Mouse (Mus musculus): Measurements from ENCODE around the gene Slc5a1. TPM values are rescaled to one million over a fixed set of nuclear protein-coding genes. Genes with fewer than 3 reads are reported as not detected.
A peak's percentile ranks its signal among the peaks of the same experiment; 100 is the strongest.

The Slc5a1 gene
- polyA plus RNA-seq, 1 experiment = 0.04 TPM

DNA sequence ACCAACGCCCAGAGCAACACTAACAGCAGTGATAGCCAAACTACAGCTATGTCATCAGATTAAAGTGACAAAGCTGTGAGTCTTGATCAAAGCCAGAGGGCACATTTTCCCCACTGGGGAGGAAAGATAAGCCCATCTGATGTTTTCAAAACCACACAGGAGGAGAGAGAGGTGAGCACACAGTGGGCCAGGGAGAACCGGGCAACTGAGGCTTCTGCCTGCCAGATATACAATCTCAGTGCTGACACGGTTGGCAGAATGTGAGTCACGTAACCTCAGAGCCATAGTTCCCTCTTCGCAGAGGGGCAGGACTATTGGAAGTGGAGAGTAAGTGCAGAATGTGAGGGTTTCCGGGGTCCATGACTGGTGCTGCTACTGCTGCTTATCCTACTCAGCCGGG lies 89.5 kb downstream of the Slc5a1 start:
- no peaks in the 10 kb centered on the region for H3K36me3 ChIP-seq (ENCODE audit: control insufficient read depth, insufficient read depth, low read length)
- no peaks in the 10 kb centered on the region for H3K27me3 ChIP-seq (ENCODE audit: control insufficient read depth, insufficient read depth, low read length)
- no peaks in the 10 kb centered on the region for H3K4me1 ChIP-seq (ENCODE audit: control insufficient read depth, insufficient read depth, low read length)
- no peak overlapping the region for H3K27ac ChIP-seq (ENCODE audit: control insufficient read depth, insufficient read depth, low read depth, low read length)
- H3K4me3 ChIP-seq (ENCODE audit: control insufficient read depth, low read depth, low read length) = no peak overlapping the region
- no peak for TF ChIP-seq POLR2A (IDR thresholded peaks at IDR 0.05; ENCODE audit: control insufficient read depth, low read depth, low read length)
- TF ChIP-seq CTCF (IDR thresholded peaks at IDR 0.05; ENCODE audit: control insufficient read depth, insufficient read depth, insufficient replicate concordance, low read depth, low read length) = no peak

DNA sequence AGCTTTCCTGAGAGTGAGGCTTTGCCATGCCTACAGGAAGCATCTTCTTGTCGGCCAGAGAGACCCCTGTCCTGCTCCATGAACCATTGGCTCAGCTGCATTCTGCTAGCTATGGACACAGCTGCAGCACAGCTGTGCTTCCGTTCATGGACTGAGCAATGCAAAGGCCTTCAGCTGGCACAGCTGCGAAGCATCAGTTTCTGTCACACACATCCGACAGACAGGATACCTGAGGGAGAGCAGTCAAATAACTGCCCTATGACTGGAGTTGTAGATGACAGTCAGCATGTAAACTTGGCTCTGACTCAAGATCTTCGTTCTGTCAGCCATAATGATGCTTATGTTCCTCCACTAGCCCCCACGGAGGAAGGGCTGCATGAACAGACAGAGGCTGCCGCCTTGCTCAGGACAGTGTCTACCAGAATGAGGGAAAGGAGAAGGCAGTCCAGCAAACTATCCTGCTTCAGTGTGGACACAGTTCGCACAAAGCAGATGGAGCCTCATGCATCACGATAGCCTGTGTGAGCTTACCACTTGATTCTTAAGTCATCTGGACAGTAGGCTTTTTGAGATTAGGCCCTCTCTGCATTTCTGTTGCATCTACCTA lies 91.3 kb downstream of the Slc5a1 start:
- Histone ChIP-seq H3K4me3 (ENCODE audit: control insufficient read depth, low read depth, low read length) (no peak overlapping the region), H3K27me3 (ENCODE audit: control insufficient read depth, insufficient read depth, low read length) (no peaks in the 10 kb centered on the region), H3K36me3 (ENCODE audit: control insufficient read depth, insufficient read depth, low read length) (no peaks in the 10 kb centered on the region), H3K27ac (ENCODE audit: control insufficient read depth, insufficient read depth, low read depth, low read length) (no peak overlapping the region), H3K4me1 (ENCODE audit: control insufficient read depth, insufficient read depth, low read length) (no peaks in the 10 kb centered on the region)
- TF ChIP-seq CTCF (IDR thresholded peaks at IDR 0.05; ENCODE audit: control insufficient read depth, insufficient read depth, insufficient replicate concordance, low read depth, low read length) (no peak), POLR2A (IDR thresholded peaks at IDR 0.05; ENCODE audit: control insufficient read depth, low read depth, low read length) (no peak)

DNA sequence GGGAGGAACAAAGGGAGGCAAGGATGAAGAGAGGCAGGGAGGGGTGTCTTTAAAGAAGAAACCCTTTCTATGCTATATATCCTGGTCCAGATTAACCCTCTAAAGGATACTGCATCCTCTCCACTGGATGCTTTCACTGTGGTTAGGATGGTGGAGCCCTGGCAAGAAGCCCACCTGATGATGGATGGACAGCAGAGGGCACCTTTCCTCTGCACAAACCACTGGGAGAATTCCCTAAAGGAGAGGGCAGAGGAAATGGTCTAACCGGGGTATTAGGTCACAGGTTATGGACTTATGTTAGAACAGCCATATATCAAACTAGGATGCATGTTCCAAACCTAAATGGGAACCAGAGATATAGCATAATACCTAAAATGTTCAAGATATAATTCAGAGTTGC lies 96.1 kb downstream of the Slc5a1 start:
- TF ChIP-seq POLR2A (IDR thresholded peaks at IDR 0.05; ENCODE audit: control insufficient read depth, low read depth, low read length) = no peak
- no peak for TF ChIP-seq CTCF (IDR thresholded peaks at IDR 0.05; ENCODE audit: control insufficient read depth, insufficient read depth, insufficient replicate concordance, low read depth, low read length)
- Histone ChIP-seq H3K4me1 (ENCODE audit: control insufficient read depth, insufficient read depth, low read length) (no peaks in the 10 kb centered on the region), H3K4me3 (ENCODE audit: control insufficient read depth, low read depth, low read length) (no peak overlapping the region), H3K36me3 (ENCODE audit: control insufficient read depth, insufficient read depth, low read length) (no peaks in the 10 kb centered on the region), H3K27me3 (ENCODE audit: control insufficient read depth, insufficient read depth, low read length) (no peaks in the 10 kb centered on the region), H3K27ac (ENCODE audit: control insufficient read depth, insufficient read depth, low read depth, low read length) (no peak overlapping the region)

DNA sequence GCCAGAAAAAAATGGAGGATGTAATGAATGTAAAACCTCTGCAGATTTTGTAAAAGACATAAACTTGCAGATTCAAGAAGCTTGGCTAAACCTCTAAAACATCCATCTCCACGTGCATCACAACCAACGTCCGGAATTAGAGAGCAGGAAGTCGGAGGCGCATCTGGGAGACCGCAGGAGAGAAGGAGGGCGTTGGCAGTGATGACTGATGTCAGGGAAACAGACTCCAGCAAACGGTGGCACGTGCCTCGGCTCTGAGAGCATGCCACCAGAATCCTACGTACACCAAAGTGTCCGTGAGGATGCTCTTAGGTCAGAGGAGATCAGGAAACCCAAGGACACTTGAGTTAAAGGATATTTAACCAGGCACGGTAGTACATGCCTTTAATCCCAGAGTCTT lies 97.7 kb downstream of the Slc5a1 start:
- H3K27ac ChIP-seq (ENCODE audit: control insufficient read depth, insufficient read depth, low read depth, low read length) = no peak overlapping the region
- H3K27me3 ChIP-seq (ENCODE audit: control insufficient read depth, insufficient read depth, low read length) = no peaks in the 10 kb centered on the region
- H3K4me3 ChIP-seq (ENCODE audit: control insufficient read depth, low read depth, low read length) = no peak overlapping the region
- no peaks in the 10 kb centered on the region for H3K36me3 ChIP-seq (ENCODE audit: control insufficient read depth, insufficient read depth, low read length)
- no peaks in the 10 kb centered on the region for H3K4me1 ChIP-seq (ENCODE audit: control insufficient read depth, insufficient read depth, low read length)
- TF ChIP-seq POLR2A (IDR thresholded peaks at IDR 0.05; ENCODE audit: control insufficient read depth, low read depth, low read length) (no peak), CTCF (IDR thresholded peaks at IDR 0.05; ENCODE audit: control insufficient read depth, insufficient read depth, insufficient replicate concordance, low read depth, low read length) (no peak)

DNA sequence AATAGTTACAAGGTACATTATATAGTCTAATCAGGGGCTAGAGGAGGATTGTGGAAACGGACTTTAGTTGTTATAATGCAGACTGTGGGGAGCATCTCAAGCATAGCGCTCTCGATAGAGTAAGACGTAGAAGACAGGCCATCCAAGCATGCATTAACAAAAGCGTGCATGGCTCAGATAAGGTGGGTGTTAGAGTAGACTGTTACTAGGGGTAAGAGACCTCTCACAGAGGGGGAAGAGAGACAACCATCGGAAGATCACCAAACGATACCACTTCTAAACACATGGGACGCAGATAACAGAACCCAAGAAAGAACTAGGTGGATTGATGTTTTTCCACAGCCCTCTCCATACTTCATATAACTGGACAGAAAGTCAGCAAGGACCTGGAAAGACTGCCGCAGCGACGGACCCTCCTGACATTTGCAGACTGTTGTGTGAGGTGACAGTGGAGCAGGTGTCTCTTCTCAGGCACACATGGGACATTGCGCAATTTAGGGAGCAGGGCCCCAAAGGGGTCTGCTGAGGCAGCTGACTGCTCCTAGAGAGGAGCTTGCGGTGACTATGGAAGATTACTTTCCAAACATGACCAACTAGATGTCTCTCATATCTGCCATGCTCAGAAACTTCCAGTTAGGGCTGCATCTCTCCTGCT lies 98.6 kb downstream of the Slc5a1 start:
- Histone ChIP-seq H3K27ac (ENCODE audit: control insufficient read depth, insufficient read depth, low read depth, low read length) (no peak overlapping the region), H3K4me3 (ENCODE audit: control insufficient read depth, low read depth, low read length) (no peak overlapping the region), H3K27me3 (ENCODE audit: control insufficient read depth, insufficient read depth, low read length) (no peaks in the 10 kb centered on the region), H3K36me3 (ENCODE audit: control insufficient read depth, insufficient read depth, low read length) (no peaks in the 10 kb centered on the region), H3K4me1 (ENCODE audit: control insufficient read depth, insufficient read depth, low read length) (no peaks in the 10 kb centered on the region)
- TF ChIP-seq POLR2A (IDR thresholded peaks at IDR 0.05; ENCODE audit: control insufficient read depth, low read depth, low read length) (no peak), CTCF (IDR thresholded peaks at IDR 0.05; ENCODE audit: control insufficient read depth, insufficient read depth, insufficient replicate concordance, low read depth, low read length) (no peak)

DNA sequence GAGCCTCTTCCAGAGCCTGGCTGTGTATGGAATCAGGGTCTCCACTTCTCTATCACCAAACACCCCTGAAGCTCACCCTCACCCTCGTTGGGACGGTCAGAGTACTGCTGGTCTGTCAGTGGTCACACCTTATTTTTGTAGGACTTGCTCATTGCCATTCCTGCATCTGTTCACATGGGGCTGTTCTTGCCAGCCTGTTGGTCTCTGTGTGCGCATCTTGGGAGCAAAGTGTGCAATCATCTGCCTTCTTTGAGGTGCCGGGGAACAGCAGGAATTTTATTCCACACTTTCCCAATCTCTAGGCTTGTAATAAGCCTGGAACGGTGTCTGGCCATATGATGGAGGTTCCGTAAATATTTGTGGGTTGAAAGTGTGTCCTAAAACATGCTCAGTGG lies 99.1 kb downstream of the Slc5a1 start:
- no peak overlapping the region for H3K27ac ChIP-seq (ENCODE audit: control insufficient read depth, insufficient read depth, low read depth, low read length)
- H3K4me3 ChIP-seq (ENCODE audit: control insufficient read depth, low read depth, low read length) = no peak overlapping the region
- H3K4me1 ChIP-seq (ENCODE audit: control insufficient read depth, insufficient read depth, low read length) = no peaks in the 10 kb centered on the region
- TF ChIP-seq CTCF (IDR thresholded peaks at IDR 0.05; ENCODE audit: control insufficient read depth, insufficient read depth, insufficient replicate concordance, low read depth, low read length) (no peak), POLR2A (IDR thresholded peaks at IDR 0.05; ENCODE audit: control insufficient read depth, low read depth, low read length) (no peak)
- no peaks in the 10 kb centered on the region for H3K36me3 ChIP-seq (ENCODE audit: control insufficient read depth, insufficient read depth, low read length)
- H3K27me3 ChIP-seq (ENCODE audit: control insufficient read depth, insufficient read depth, low read length) = no peaks in the 10 kb centered on the region

DNA sequence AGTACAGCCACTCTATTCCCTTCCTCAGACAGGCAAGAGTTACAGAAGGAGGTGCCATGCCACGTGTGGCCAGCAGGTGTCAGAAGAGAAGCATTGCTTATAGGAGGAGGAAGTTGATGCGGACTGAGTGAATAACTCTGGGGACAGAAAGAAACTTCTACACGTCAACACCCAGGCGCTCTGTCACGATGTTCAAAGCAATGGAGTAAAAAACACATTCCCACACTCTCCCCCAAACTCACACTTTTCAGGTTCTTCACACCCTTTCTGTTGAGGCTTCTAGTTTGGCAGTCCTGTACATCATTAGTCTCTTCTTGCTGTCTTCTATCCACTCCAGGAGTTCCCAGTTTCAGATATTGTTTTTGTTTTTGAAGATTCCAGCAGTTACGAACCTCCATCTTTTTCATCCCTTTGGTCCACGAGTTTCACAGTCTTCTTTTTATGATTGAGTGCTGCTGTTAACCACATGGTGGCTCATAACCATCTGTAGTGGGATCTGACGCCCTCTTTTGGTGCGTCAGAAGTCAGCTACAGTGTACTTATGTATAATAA lies 99.7 kb downstream of the Slc5a1 start:
- Histone ChIP-seq H3K4me1 (ENCODE audit: control insufficient read depth, insufficient read depth, low read length) (no peaks in the 10 kb centered on the region), H3K27me3 (ENCODE audit: control insufficient read depth, insufficient read depth, low read length) (no peaks in the 10 kb centered on the region), H3K4me3 (ENCODE audit: control insufficient read depth, low read depth, low read length) (no peak overlapping the region), H3K36me3 (ENCODE audit: control insufficient read depth, insufficient read depth, low read length) (no peaks in the 10 kb centered on the region), H3K27ac (ENCODE audit: control insufficient read depth, insufficient read depth, low read depth, low read length) (no peak overlapping the region)
- TF ChIP-seq CTCF (IDR thresholded peaks at IDR 0.05; ENCODE audit: control insufficient read depth, insufficient read depth, insufficient replicate concordance, low read depth, low read length) (peak; percentile 94; the same call in 1 of the 2 replicates), POLR2A (IDR thresholded peaks at IDR 0.05; ENCODE audit: control insufficient read depth, low read depth, low read length) (no peak)
